Mouse (Mus musculus) ES-E14 (cell line): ENCODE data around the gene Itk. TPM values are rescaled to one million over a fixed set of nuclear protein-coding genes. Genes with fewer than 3 reads are reported as not detected.

Experiments
- DNase-seq: peaks from one replicate; pipeline ENCODE4 v3.0.0-alpha.2; 2013; ENCODE audit warnings: low read depth, low spot score
- H3K27ac ChIP-seq: 2 replicates; pipeline ENCODE4 v1.5.1; 2012; ENCODE audit warnings: low read depth, mild to moderate bottlenecking, low read length, moderate library complexity, mixed read lengths; ENCODE audit not compliant: poor library complexity, insufficient read depth, severe bottlenecking
- H3K36me3 ChIP-seq: 2 replicates; pipeline ENCODE4 v1.6.1; 2012; ENCODE audit warnings: mild to moderate bottlenecking, low read length, moderate library complexity, mixed read lengths; ENCODE audit not compliant: control insufficient read depth, poor library complexity, insufficient read depth, severe bottlenecking
- H3K4me1 ChIP-seq, 2 experiments: fragments of 150-350 bp in 1 of 2; sonication (generic) in 1 of 2; 2 replicates each; pipeline ENCODE4 v1.6.1; 2012; ENCODE audit warnings: low read length in 2 of 2, mild to moderate bottlenecking in 1 of 2, mixed read lengths in 1 of 2; ENCODE audit not compliant: control insufficient read depth in 2 of 2, insufficient read depth in 2 of 2, poor library complexity in 1 of 2
- H3K4me3 ChIP-seq, 2 experiments: fragments of 150-350 bp in 1 of 2; sonication (generic) in 1 of 2; 2 replicates each; pipeline ENCODE4 v1.5.1; 2012; ENCODE audit warnings: low read length in 2 of 2, low read depth in 1 of 2, mild to moderate bottlenecking in 1 of 2, mixed read lengths in 1 of 2; ENCODE audit not compliant: insufficient read depth in 1 of 2, poor library complexity in 1 of 2, severe bottlenecking in 1 of 2
- H3K9ac ChIP-seq: 2 replicates; pipeline ENCODE4 v1.6.1; 2012; ENCODE audit warnings: low read depth, mild to moderate bottlenecking, low read length, mixed read lengths; ENCODE audit not compliant: poor library complexity, insufficient read depth, severe bottlenecking
- H3K9me3 ChIP-seq: fragments of 150-350 bp; sonication (generic); 2 replicates; pipeline ENCODE4 v1.6.1; 2012; ENCODE audit warnings: low read depth, mild to moderate bottlenecking, low read length; ENCODE audit not compliant: control insufficient read depth, insufficient read depth
- CHD2 ChIP-seq: IDR thresholded peaks from 2 replicates; pipeline ENCODE4 v1.6.1; 2014; ENCODE audit warnings: mild to moderate bottlenecking, low read depth, low read length, inconsistent platforms
- HCFC1 ChIP-seq: IDR thresholded peaks from 2 replicates; pipeline ENCODE4 v1.6.1; 2012; ENCODE audit warnings: low read length, inconsistent platforms, borderline replicate concordance; ENCODE audit not compliant: insufficient read depth
- MAFK ChIP-seq: IDR thresholded peaks from 2 replicates; pipeline ENCODE4 v1.6.1; 2014; ENCODE audit warnings: mild to moderate bottlenecking, low read depth, low read length, inconsistent platforms; ENCODE audit not compliant: insufficient read depth
- ZC3H11A ChIP-seq: IDR thresholded peaks from 2 replicates; pipeline ENCODE4 v1.6.1; 2012; ENCODE audit warnings: low read depth, mild to moderate bottlenecking, inconsistent platforms, low read length, borderline replicate concordance
- ZNF384 ChIP-seq: IDR thresholded peaks from 2 replicates; pipeline ENCODE4 v1.6.1; 2012; ENCODE audit warnings: low read depth, low read length, inconsistent platforms
- in situ Hi-C, 2 experiments: fragments of 600-800 bp; cut with MboI; formaldehyde crosslinking; loops; one replicate each; pipeline ENCODE4 v1.15.1; 2025; ENCODE audit warnings: low sequenced_read_pairs in 2 of 2, inconsistent platforms in 1 of 2; ENCODE audit not compliant: unreplicated experiment in 2 of 2
- total RNA-seq: library from RNA; depleted of rRNA; stranded (reverse); fragments of 300-350 nt; gene quantifications from 2 replicates; pipeline ENCODE4 v1.2.3, GENCODE M21; 2012

The Itk gene
- total RNA-seq, 1 experiment: not detected

DNA sequence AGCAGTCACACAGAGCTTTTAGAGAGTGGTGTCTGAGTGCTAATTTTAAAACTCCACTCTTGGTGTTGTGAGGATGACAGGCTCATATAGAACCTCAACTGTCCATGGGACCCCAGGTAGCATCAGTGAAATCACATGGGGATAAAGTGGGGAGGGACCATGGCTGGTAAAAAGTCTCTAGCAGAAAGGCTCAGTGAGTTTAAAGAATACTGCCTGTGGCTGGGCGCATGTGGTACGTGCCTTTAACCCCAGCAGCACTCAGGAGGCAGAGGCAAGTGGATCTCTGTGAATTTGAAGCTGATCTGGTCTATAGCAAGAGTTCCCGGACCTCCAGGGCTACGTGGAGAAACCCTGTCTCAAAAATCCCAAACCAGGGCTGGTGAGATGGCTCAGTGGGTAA, 6.8 kb downstream of the Itk start:
- in situ Hi-C loops: no loop called here
- no peak overlapping the region for H3K4me3 ChIP-seq
- no peak for DNase-seq
- TF ChIP-seq CHD2 (no peak), ZNF384 (no peak), HCFC1 (no peak), MAFK (no peak), ZC3H11A (no peak)
- no peaks in the 10 kb centered on the region for H3K9me3 ChIP-seq
- no peaks in the 10 kb centered on the region for H3K4me1 ChIP-seq
- H3K36me3 ChIP-seq: no peaks in the 10 kb centered on the region
- no peak overlapping the region for H3K27ac ChIP-seq
- no peak overlapping the region for H3K9ac ChIP-seq

- in situ Hi-C loops: no loop called here
- TF ChIP-seq CHD2: no peak
- TF ChIP-seq ZNF384: no peak
- no peak for TF ChIP-seq MAFK
- no peak for TF ChIP-seq HCFC1
- no peak for TF ChIP-seq ZC3H11A
- no peak overlapping the region for H3K9ac ChIP-seq
- no peaks in the 10 kb centered on the region for H3K4me1 ChIP-seq
- no peak overlapping the region for H3K4me3 ChIP-seq
- no peaks in the 10 kb centered on the region for H3K9me3 ChIP-seq
- no peak overlapping the region for H3K27ac ChIP-seq
- H3K36me3 ChIP-seq: no peaks in the 10 kb centered on the region
- DNase-seq: no peak
These were observed 9.1 kb downstream of the Itk start for GRCm38 (mm10) chr11:46380097-46380675.

DNA sequence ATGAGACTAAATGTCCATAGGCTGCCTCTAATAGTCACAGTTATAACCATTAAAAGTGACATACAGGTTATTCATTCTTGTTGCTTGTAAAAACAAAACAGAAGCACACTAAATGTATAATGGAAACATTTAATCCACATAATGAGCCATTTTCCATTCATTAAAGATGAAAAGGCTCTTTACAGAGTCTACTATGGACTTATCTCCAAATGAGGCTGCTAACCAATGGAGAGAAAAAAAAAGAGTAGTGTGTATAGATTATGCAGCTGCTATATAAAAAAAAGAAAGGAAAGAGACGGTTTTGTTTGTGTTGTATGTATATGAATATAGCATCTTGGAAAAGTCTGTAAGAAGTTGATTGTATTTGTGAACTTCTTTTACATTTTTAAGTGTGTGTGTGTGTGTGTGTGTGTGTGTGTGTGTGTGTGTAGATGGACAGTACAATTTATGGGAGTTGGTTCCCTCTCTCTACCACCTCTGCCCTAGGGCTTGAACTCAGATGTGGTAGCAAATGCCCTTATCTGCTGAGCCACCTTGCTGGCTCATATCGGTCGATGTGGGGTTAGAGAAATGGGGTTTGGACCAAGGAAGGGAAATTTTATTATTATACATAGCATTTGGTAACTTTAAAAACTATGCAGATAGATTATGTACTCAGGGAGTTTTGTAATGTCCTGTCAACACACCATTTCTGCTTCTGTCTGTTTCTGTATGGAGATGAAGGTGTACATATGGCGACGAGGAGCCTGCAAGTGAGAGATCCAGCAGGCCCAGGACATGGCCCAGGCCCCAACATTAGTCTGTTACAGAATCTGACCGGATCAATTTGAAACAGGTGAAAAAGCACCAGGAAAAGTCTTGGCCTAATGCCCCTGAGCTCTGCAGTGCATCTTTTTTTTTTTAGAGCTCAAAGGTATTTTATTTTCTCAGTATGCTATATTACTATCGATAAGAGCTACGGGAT, 11.2 kb downstream of the Itk start:
- no peaks in the 10 kb centered on the region for H3K36me3 ChIP-seq
- H3K9ac ChIP-seq: no peak overlapping the region
- no peaks in the 10 kb centered on the region for H3K4me1 ChIP-seq
- TF ChIP-seq ZC3H11A (no peak), HCFC1 (no peak), ZNF384 (no peak), CHD2 (no peak), MAFK (no peak)
- H3K9me3 ChIP-seq: no peaks in the 10 kb centered on the region
- no peak overlapping the region for H3K27ac ChIP-seq
- no peak overlapping the region for H3K4me3 ChIP-seq
- DNase-seq: no peak
- in situ Hi-C loops: no loop called here

- H3K9ac ChIP-seq: no peak overlapping the region
These were observed 12.0 kb downstream of the Itk start for GRCm38 (mm10) chr11:46377316-46377715.

More at GRCm38 (mm10) chr11:46377316-46377715, 12.0 kb downstream of the Itk start:
- no peak overlapping the region for H3K27ac ChIP-seq
- no peaks in the 10 kb centered on the region for H3K36me3 ChIP-seq
- no peaks in the 10 kb centered on the region for H3K9me3 ChIP-seq
- no peaks in the 10 kb centered on the region for H3K4me1 ChIP-seq
- in situ Hi-C loops: no loop called here
- no peak overlapping the region for H3K4me3 ChIP-seq
- TF ChIP-seq ZC3H11A: no peak
- TF ChIP-seq HCFC1: no peak
- no peak for TF ChIP-seq ZNF384
- no peak for TF ChIP-seq MAFK
- TF ChIP-seq CHD2: no peak
- DNase-seq: no peak
